Mouse (Mus musculus): Measurements from ENCODE around the gene Agbl1. TPM values are rescaled to one million over a fixed set of nuclear protein-coding genes. Genes with fewer than 3 reads are reported as not detected.

The Agbl1 gene
- total and polyA plus RNA-seq, 3 experiments = not detected

DNA sequence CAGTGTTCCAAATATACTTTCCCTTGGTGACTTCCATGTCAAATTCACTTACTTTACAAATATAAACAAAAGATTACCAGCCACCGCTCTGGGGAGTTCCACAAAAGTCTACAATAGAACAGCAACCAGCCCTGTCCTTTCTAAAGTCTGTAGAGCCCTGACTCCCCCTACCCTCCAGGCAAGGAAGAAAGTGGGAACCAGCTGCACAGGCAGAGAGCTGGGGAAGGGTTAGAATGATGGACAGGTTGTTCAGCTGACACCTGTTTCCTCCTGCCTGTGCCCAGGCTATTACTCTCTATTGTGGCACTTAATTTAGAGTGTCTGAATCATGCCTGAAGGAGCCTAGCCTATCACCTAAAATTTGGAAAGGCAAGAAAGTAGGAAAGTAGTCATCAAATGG lies 923.2 kb downstream of the Agbl1 start:
- in situ Hi-C loops (cut with MboI; ENCODE audit: low pct_ligation_motif_present, low pct_unique_long_range_greater_than_20kb, low sequenced_read_pairs) = no loop called here
- H3K36me3 ChIP-seq (replicated peaks in 1 of 2; ENCODE audit: control insufficient read depth in 1 of 2, insufficient read depth in 1 of 2, low read length in 1 of 2) = no peaks in the 10 kb centered on the region
- no peak overlapping the region for H3K9ac ChIP-seq (ENCODE audit: insufficient read depth, low read depth)
- H3K27me3 ChIP-seq (replicated peaks) = no peaks in the 10 kb centered on the region
- peaks cover 52% of the 10 kb centered on the region for H3K9me3 ChIP-seq (replicated peaks; ENCODE audit: low read length)
- no peak overlapping the region for H3K4me3 ChIP-seq (replicated peaks in 1 of 3; ENCODE audit: low read depth in 2 of 3, low read length in 2 of 3, poor library complexity in 1 of 3)
- TF ChIP-seq ETS1 (conservative IDR thresholded peaks at IDR 0.05; ENCODE audit: low read depth, low read length) = no peak
- no peak for TF ChIP-seq IRF4 (IDR thresholded peaks at IDR 0.05; ENCODE audit: low read depth, low read length)
- TF ChIP-seq ELF1 (IDR thresholded peaks at IDR 0.05; ENCODE audit: low read depth, low read length) = no peak
- no peak for TF ChIP-seq MAX (IDR thresholded peaks at IDR 0.05; ENCODE audit: low read length)
- TF ChIP-seq MAFK (IDR thresholded peaks at IDR 0.05; ENCODE audit: insufficient replicate concordance, low read length) = no peak
- no peak for TF ChIP-seq MXI1 (IDR thresholded peaks at IDR 0.05; ENCODE audit: low read depth, low read length)
- TF ChIP-seq UBTF (IDR thresholded peaks at IDR 0.05; ENCODE audit: low read depth, low read length) = no peak
- TF ChIP-seq PAX5 (IDR thresholded peaks at IDR 0.05; ENCODE audit: low read length) = no peak
- no peak for TF ChIP-seq ZC3H11A (IDR thresholded peaks at IDR 0.05; ENCODE audit: low read depth, low read length)
- no peak for TF ChIP-seq ZNF384 (IDR thresholded peaks at IDR 0.05; ENCODE audit: low read depth, low read length)
- no peak for TF ChIP-seq SIN3A (IDR thresholded peaks at IDR 0.05; ENCODE audit: low read length)
- no peak for TF ChIP-seq NRF1 (IDR thresholded peaks at IDR 0.05; ENCODE audit: low read depth, low read length)
- TF ChIP-seq POLR2AphosphoS2 (IDR thresholded peaks at IDR 0.05; ENCODE audit: low read depth, low read length) = no peak
- TF ChIP-seq NELFE (IDR thresholded peaks at IDR 0.05; ENCODE audit: low read depth, low read length) = no peak
- no peak for TF ChIP-seq CTCF (conservative IDR thresholded peaks at IDR 0.05 in 1 of 2, IDR thresholded peaks at IDR 0.05 in 1 of 2; ENCODE audit: low read depth in 2 of 2, low read length in 2 of 2)
- no peak for TF ChIP-seq BHLHE40 (IDR thresholded peaks at IDR 0.05; ENCODE audit: low read depth, low read length)
- no peak for TF ChIP-seq POLR2A (IDR thresholded peaks at IDR 0.05; ENCODE audit: low read depth, low read length)
- TF ChIP-seq CHD2 (IDR thresholded peaks at IDR 0.05; ENCODE audit: low read length) = no peak
- H3K79me2 ChIP-seq (replicated peaks; ENCODE audit: control insufficient read depth, extremely low read depth, insufficient read depth, poor library complexity, severe bottlenecking) = no peaks in the 10 kb centered on the region
- no peak for DNase-seq (ENCODE audit: extremely low read depth)
- H3K4me1 ChIP-seq (ENCODE audit: control insufficient read depth in 1 of 2, insufficient read depth in 2 of 2) = no peaks in the 10 kb centered on the region
- dilution Hi-C loops (cut with MboI; ENCODE audit: extremely low pct_ligation_motif_present, extremely low pct_unique_long_range_greater_than_20kb, low sequenced_read_pairs) = no loop called here
- H3K4me2 ChIP-seq (ENCODE audit: insufficient read depth, low read depth, poor library complexity, severe bottlenecking) = no peak overlapping the region
- H3K27ac ChIP-seq (ENCODE audit: insufficient read depth, low read depth) = no peak overlapping the region

DNA sequence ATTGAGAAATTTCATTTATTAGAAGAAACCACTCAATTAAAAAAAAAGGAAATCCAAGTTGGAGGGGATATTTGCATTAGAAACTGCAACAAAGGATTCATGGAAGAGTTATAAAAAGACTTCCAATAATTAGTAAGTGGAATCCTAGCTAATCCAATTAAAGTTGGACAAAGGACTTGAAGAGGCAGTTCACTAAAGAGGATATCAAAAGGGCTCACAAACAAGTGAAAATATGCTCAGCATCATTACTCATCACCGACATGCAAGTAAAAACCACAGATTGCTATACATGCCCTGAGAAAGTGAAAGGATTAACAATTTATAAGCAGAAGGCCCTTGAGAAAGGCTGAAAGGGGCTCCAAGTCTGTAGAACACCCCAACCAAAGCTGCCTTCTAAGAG lies 935.2 kb downstream of the Agbl1 start:
- in situ Hi-C loops (cut with MboI; ENCODE audit: low pct_ligation_motif_present, low pct_unique_long_range_greater_than_20kb, low sequenced_read_pairs) = no loop called here

More for the DNA sequence above, 935.2 kb downstream of the Agbl1 start:
- no peak overlapping the region for H3K9ac ChIP-seq (ENCODE audit: insufficient read depth, low read depth)
- TF ChIP-seq BHLHE40 (IDR thresholded peaks at IDR 0.05; ENCODE audit: low read depth, low read length) = no peak
- dilution Hi-C loops (cut with MboI; ENCODE audit: extremely low pct_ligation_motif_present, extremely low pct_unique_long_range_greater_than_20kb, low sequenced_read_pairs) = no loop called here
- no peak for DNase-seq (ENCODE audit: extremely low read depth)
- H3K4me1 ChIP-seq (ENCODE audit: control insufficient read depth in 1 of 2, insufficient read depth in 2 of 2) = no peaks in the 10 kb centered on the region
- no peak overlapping the region for H3K27ac ChIP-seq (ENCODE audit: insufficient read depth, low read depth)
- no peak overlapping the region for H3K4me3 ChIP-seq (replicated peaks in 1 of 3; ENCODE audit: low read depth in 2 of 3, low read length in 2 of 3, poor library complexity in 1 of 3)
- no peaks in the 10 kb centered on the region for H3K36me3 ChIP-seq (replicated peaks in 1 of 2; ENCODE audit: control insufficient read depth in 1 of 2, insufficient read depth in 1 of 2, low read length in 1 of 2)
- no peaks in the 10 kb centered on the region for H3K27me3 ChIP-seq (replicated peaks)
- H3K9me3 ChIP-seq (replicated peaks; ENCODE audit: low read length) = peaks cover 30% of the 10 kb centered on the region
- H3K79me2 ChIP-seq (replicated peaks; ENCODE audit: control insufficient read depth, extremely low read depth, insufficient read depth, poor library complexity, severe bottlenecking) = no peaks in the 10 kb centered on the region
- H3K4me2 ChIP-seq (ENCODE audit: insufficient read depth, low read depth, poor library complexity, severe bottlenecking) = no peak overlapping the region

All from CH12.LX (cell line).